Mouse (Mus musculus): ENCODE data around the gene Vmn2r24. TPM values are rescaled to one million over a fixed set of nuclear protein-coding genes. Genes with fewer than 3 reads are reported as not detected.
"Not testable (repeated sequence)": the region's sequence is repeated elsewhere in the genome, so short reads cannot be mapped to it uniquely, and the experiment has no call there.

Vmn2r24 gene
- total RNA-seq (2015; ENCODE audit: low replicate concordance) (not detected in 2 replicates), total RNA-seq (2017; ENCODE audit: low replicate concordance) (not detected in 2 replicates)

- no peak for ATAC-seq (replicated peaks; ENCODE audit: low FRiP score, poor library complexity, severe bottlenecking)
These were observed at the start of gene Vmn2r24 for GRCm38 (mm10) chr6:123778579-123778978. Vmn2r24 (plus strand) TSS chr6:123778879.

- ATAC-seq (replicated peaks; ENCODE audit: low FRiP score, poor library complexity, severe bottlenecking) = no peak
These were observed 8.6 kb upstream of the Vmn2r24 start for GRCm38 (mm10) chr6:123770031-123770430.

GRCm38 (mm10) chr6:123784857-123785256, 6.2 kb downstream of the Vmn2r24 start:
- no peak for ATAC-seq (replicated peaks; ENCODE audit: low FRiP score, poor library complexity, severe bottlenecking)

- no peak for ATAC-seq (replicated peaks; ENCODE audit: low FRiP score, poor library complexity, severe bottlenecking)
These were observed 15.1 kb downstream of the Vmn2r24 start for GRCm38 (mm10) chr6:123793746-123794145.

GRCm38 (mm10) chr6:123810291-123810690, 31.6 kb downstream of the Vmn2r24 start:
- ATAC-seq (replicated peaks; ENCODE audit: low FRiP score, poor library complexity, severe bottlenecking) = not testable (repeated sequence)

GRCm38 (mm10) chr6:123819951-123820350, 41.3 kb downstream of the Vmn2r24 start:
- no peak for ATAC-seq (replicated peaks; ENCODE audit: low FRiP score, poor library complexity, severe bottlenecking)

GRCm38 (mm10) chr6:123853363-123853762, 74.7 kb downstream of the Vmn2r24 start, which contains the start of gene Vmn2r25:
Vmn2r25 (minus strand) TSS chr6:123853463.
- not testable (repeated sequence) for ATAC-seq (replicated peaks; ENCODE audit: low FRiP score, poor library complexity, severe bottlenecking)

Other genes starting within 250 kb of the Vmn2r24 start
- not detected in 2 replicates for gene Vmn2r21, start 245.5 kb upstream of the Vmn2r24 start, total RNA-seq (2015; ENCODE audit: low replicate concordance)
- gene Vmn2r21, start 245.5 kb upstream of the Vmn2r24 start, total RNA-seq (2017; ENCODE audit: low replicate concordance) = not detected in 2 replicates
- not detected in 2 replicates for gene Vmn2r22, start 128.2 kb upstream of the Vmn2r24 start, total RNA-seq (2015; ENCODE audit: low replicate concordance)
- not detected in 2 replicates for gene Vmn2r22, start 128.2 kb upstream of the Vmn2r24 start, total RNA-seq (2017; ENCODE audit: low replicate concordance)
- not detected in 2 replicates for gene Vmn2r23, start 76.2 kb upstream of the Vmn2r24 start, total RNA-seq (2015; ENCODE audit: low replicate concordance)
- not detected in 2 replicates for gene Vmn2r23, start 76.2 kb upstream of the Vmn2r24 start, total RNA-seq (2017; ENCODE audit: low replicate concordance)
- not detected in 2 replicates for gene Vmn2r25, start 74.6 kb downstream of the Vmn2r24 start, total RNA-seq (2015; ENCODE audit: low replicate concordance)
- not detected in 2 replicates for gene Vmn2r25, start 74.6 kb downstream of the Vmn2r24 start, total RNA-seq (2017; ENCODE audit: low replicate concordance)
- gene Vmn2r26, start 245.7 kb downstream of the Vmn2r24 start, total RNA-seq (2015; ENCODE audit: low replicate concordance) = not detected in 2 replicates
- gene Vmn2r26, start 245.7 kb downstream of the Vmn2r24 start, total RNA-seq (2017; ENCODE audit: low replicate concordance) = not detected in 2 replicates

All from erythroid progenitor cell, adult 5-6 weeks (primary cell).